Mouse (Mus musculus): ENCODE data around the gene Gm3095.
"Not testable (repeated sequence)": the region's sequence is repeated elsewhere in the genome, so short reads cannot be mapped to it uniquely, and the experiment has no call there.

Gene Gm3095

GRCm38 (mm10) chr14:3963247-3963646, at the start of gene Gm3095:
TSS of gene Gm3095 (plus strand) at chr14:3963547.
- not testable (repeated sequence) for DNase-seq (ENCODE audit: low spot score)

GRCm38 (mm10) chr14:3931456-3931855, 31.9 kb upstream of the Gm3095 start, which contains the start of gene Gm3029:
TSS of gene Gm3029 (plus strand) at chr14:3931756.
- DNase-seq (ENCODE audit: low spot score) = not testable (repeated sequence)

- DNase-seq (ENCODE audit: low spot score) = not testable (repeated sequence)
Measured at GRCm38 (mm10) chr14:3998094-3998493, 34.7 kb downstream of the Gm3095 start, which contains the start of gene Gm3099. TSS of gene Gm3099 (plus strand) at chr14:3998394.
